Mouse (Mus musculus): ENCODE measurements around the gene Scg5.

GRCm38 (mm10) chr2:113822367-113822766 is 6.6 kb downstream of the Scg5 start:
- TF ChIP-seq POLR2A (IDR thresholded peaks at IDR 0.05; ENCODE audit: low read depth, low read length) (no peak), CTCF (IDR thresholded peaks at IDR 0.05; ENCODE audit: extremely low read depth, insufficient read length, insufficient replicate concordance, low read depth, low read length) (no peak)

Measured in small intestine, adult 2 months (tissue).